Mouse (Mus musculus) layer of hippocampus, postnatal 10 days (tissue): ENCODE measurements around the gene Cyb561a3. TPM values are rescaled to one million over a fixed set of nuclear protein-coding genes. Genes with fewer than 3 reads are reported as not detected.

ENCODE experiments used
- total RNA-seq, 2 experiments: library from RNA; stranded (reverse); gene quantifications; 2 replicates each; pipeline ENCODE4 v1.2.3; 2021

Cyb561a3 gene
- total RNA-seq, 2 experiments from 2014 or later: 13.6 to 17.3 TPM

Other genes starting within 250 kb of the Cyb561a3 start
- 100 to 1,000 TPM; 210 to 226 TPM for gene Syt7, start 188.1 kb upstream of the Cyb561a3 start, total RNA-seq
- gene Lrrc10b, start 119.7 kb upstream of the Cyb561a3 start, total RNA-seq: 10 to 100 TPM; 27.4 to 28.0 TPM
- 1 to 10 TPM; 1.9 to 4.7 TPM for gene Ppp1r32, start 94.2 kb upstream of the Cyb561a3 start, total RNA-seq
- 10 to 100 TPM; 71.6 to 74.3 TPM for gene Cpsf7, start 51.9 kb upstream of the Cyb561a3 start, total RNA-seq
- 10 to 100 TPM; 52.6 to 53.3 TPM for gene Sdhaf2, start 51.0 kb upstream of the Cyb561a3 start, total RNA-seq
- gene Tmem216, start 20.9 kb upstream of the Cyb561a3 start, total RNA-seq: 10 to 100 TPM; 12.3 to 13.0 TPM
- gene Tmem138, start 190 bp downstream of the Cyb561a3 start, total RNA-seq: 10 to 100 TPM; 11.7 to 15.3 TPM
- gene Ddb1, start 28.2 kb downstream of the Cyb561a3 start, total RNA-seq: 100 to 1,000 TPM; 196 to 215 TPM
- 10 to 100 TPM; 27.7 to 28.6 TPM for gene Tkfc, start 28.5 kb downstream of the Cyb561a3 start, total RNA-seq
- 1 to 10 TPM; 1.0 to 2.3 TPM for gene Vwce, start 57.0 kb downstream of the Cyb561a3 start, total RNA-seq
- gene Pga5, start 100.9 kb downstream of the Cyb561a3 start, total RNA-seq: not detected
- gene Vps37c, start 111.6 kb downstream of the Cyb561a3 start, total RNA-seq: 10 to 100 TPM; 24.6 to 26.9 TPM
- under 1 TPM; 0.29 to 0.32 TPM for gene Cd5, start 161.8 kb downstream of the Cyb561a3 start, total RNA-seq